Mouse (Mus musculus) myocyte (in vitro differentiated cells): Measurements from ENCODE around the gene Plcb1. TPM values are rescaled to one million over a fixed set of nuclear protein-coding genes. Genes with fewer than 3 reads are reported as not detected.

ENCODE experiments used
- H3K27me3 ChIP-seq: one replicate; pipeline ENCODE4 v1.6.1; 2011; ENCODE audit not compliant: control insufficient read depth, insufficient read depth, insufficient read length
- H3K36me3 ChIP-seq: one replicate; pipeline ENCODE4 v1.6.1; 2011; ENCODE audit not compliant: control insufficient read depth, insufficient read depth
- H3K4me2 ChIP-seq: one replicate; pipeline ENCODE4 v1.6.1; 2011; ENCODE audit warnings: low read depth, control low read depth
- H3K4me3 ChIP-seq: one replicate; pipeline ENCODE4 v1.5.1; 2011; ENCODE audit warnings: mild to moderate bottlenecking, control low read depth, moderate library complexity
- H3K79me2 ChIP-seq: one replicate; pipeline ENCODE4 v1.6.1; 2011; ENCODE audit not compliant: control insufficient read depth, insufficient read depth
- H3ac ChIP-seq: one replicate; pipeline ENCODE4 v1.6.1; 2011; ENCODE audit not compliant: control insufficient read depth, insufficient read length
- CEBPB ChIP-seq: IDR thresholded peaks from 2 replicates; pipeline ENCODE4 v1.6.1; 2011; ENCODE audit warnings: mild to moderate bottlenecking, moderate library complexity; ENCODE audit not compliant: poor library complexity, insufficient read depth, severe bottlenecking
- E2F4 ChIP-seq: IDR thresholded peaks from one replicate; pipeline ENCODE4 v1.6.1; 2011; ENCODE audit warnings: mild to moderate bottlenecking, control low read depth, moderate library complexity; ENCODE audit not compliant: insufficient read depth
- MAX ChIP-seq: IDR thresholded peaks from one replicate; pipeline ENCODE4 v1.6.1; 2011; ENCODE audit warnings: low read depth, mild to moderate bottlenecking, control low read depth
- MYOD1 ChIP-seq, 3 experiments: IDR thresholded peaks; one replicate each; pipeline ENCODE4 v1.6.1; 2011; ENCODE audit warnings: control low read depth in 2 of 3, low read depth in 2 of 3, mild to moderate bottlenecking in 2 of 3, moderate library complexity in 1 of 3; ENCODE audit not compliant: insufficient read length in 2 of 3, control insufficient read depth in 1 of 3
- MYOG ChIP-seq, 3 experiments: IDR thresholded peaks; one replicate each; pipeline ENCODE4 v1.6.1; 2011; ENCODE audit warnings: control low read depth in 2 of 3, low read depth in 2 of 3, mild to moderate bottlenecking in 2 of 3; ENCODE audit not compliant: insufficient read length in 2 of 3, control insufficient read depth in 1 of 3, insufficient read depth in 1 of 3
- POLR2A ChIP-seq: IDR thresholded peaks from one replicate; pipeline ENCODE4 v1.6.1; 2011; ENCODE audit warnings: low read depth, mild to moderate bottlenecking, control low read depth, moderate library complexity; ENCODE audit not compliant: insufficient read length
- POLR2AphosphoS2 ChIP-seq: IDR thresholded peaks from one replicate; pipeline ENCODE4 v1.6.1; 2011; ENCODE audit warnings: low read depth, control low read depth; ENCODE audit not compliant: insufficient read length
- REST ChIP-seq: IDR thresholded peaks from one replicate; pipeline ENCODE4 v1.6.1; 2011; ENCODE audit warnings: mild to moderate bottlenecking, control low read depth, moderate library complexity; ENCODE audit not compliant: insufficient read depth, insufficient read length
- SRF ChIP-seq: IDR thresholded peaks from one replicate; pipeline ENCODE4 v1.6.1; 2011; ENCODE audit warnings: low read depth; ENCODE audit not compliant: control insufficient read depth, insufficient read length
- TCF12 ChIP-seq: IDR thresholded peaks from one replicate; pipeline ENCODE4 v1.6.1; 2011; ENCODE audit warnings: mild to moderate bottlenecking, control low read depth; ENCODE audit not compliant: poor library complexity, insufficient read depth, severe bottlenecking
- TCF3 ChIP-seq: IDR thresholded peaks from one replicate; pipeline ENCODE4 v1.6.1; 2011; ENCODE audit warnings: low read depth, control low read depth; ENCODE audit not compliant: insufficient read length
- USF1 ChIP-seq: IDR thresholded peaks from one replicate; pipeline ENCODE4 v1.6.1; 2011; ENCODE audit warnings: low read depth, mild to moderate bottlenecking, control low read depth, moderate library complexity
- polyA plus RNA-seq: library from polyadenylated mRNA; unstranded; fragments of >200 nt; fragmentation: generic; extraction: Trizol; gene quantifications from one replicate; pipeline ENCODE4 v1.2.1, GENCODE M21; 2012; ENCODE audit warnings: missing spikeins

Gene Plcb1
- polyA plus RNA-seq, 1 experiment: 0.76 TPM

DNA sequence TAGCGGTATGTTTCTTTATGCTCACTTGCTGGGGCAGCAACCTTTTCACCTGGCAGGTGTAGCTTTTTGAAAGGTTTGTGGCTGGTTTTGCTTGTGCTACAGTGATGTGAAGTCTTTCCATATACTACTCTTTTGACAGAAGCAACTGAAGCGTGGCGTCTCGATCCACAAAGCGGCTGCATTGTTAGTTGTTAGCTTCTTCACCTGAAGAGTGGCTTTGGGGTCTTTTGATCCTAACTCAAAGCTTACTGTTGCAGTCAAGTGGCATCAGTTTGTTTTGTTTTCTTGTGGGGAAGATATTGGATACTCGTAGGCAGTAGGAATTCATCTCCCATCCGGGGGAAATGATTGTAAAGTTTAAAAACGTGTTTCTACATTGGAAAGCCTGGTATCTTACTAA, 160.5 kb downstream of the Plcb1 start:
- peak overlapping the region; percentile 61 for H3K4me2 ChIP-seq
- no peaks in the 10 kb centered on the region for H3K79me2 ChIP-seq
- H3K36me3 ChIP-seq: no peaks in the 10 kb centered on the region
- H3K4me3 ChIP-seq: no peak overlapping the region
- TF ChIP-seq POLR2A (no peak), MYOG (IDR thresholded peaks at IDR 0.05; ENCODE audit: control insufficient read depth in 1 of 3, insufficient read depth in 1 of 3, insufficient read length in 2 of 3, low read depth in 2 of 3) (no peak), E2F4 (no peak), CEBPB (no peak), TCF3 (no peak), MYOD1 (IDR thresholded peaks at IDR 0.05; ENCODE audit: control insufficient read depth in 1 of 3, insufficient read length in 2 of 3, low read depth in 2 of 3) (no peak), SRF (no peak), POLR2AphosphoS2 (no peak), MAX (no peak), REST (no peak), USF1 (no peak), TCF12 (no peak)
- H3ac ChIP-seq: no peak overlapping the region
- H3K27me3 ChIP-seq: no peaks in the 10 kb centered on the region

DNA sequence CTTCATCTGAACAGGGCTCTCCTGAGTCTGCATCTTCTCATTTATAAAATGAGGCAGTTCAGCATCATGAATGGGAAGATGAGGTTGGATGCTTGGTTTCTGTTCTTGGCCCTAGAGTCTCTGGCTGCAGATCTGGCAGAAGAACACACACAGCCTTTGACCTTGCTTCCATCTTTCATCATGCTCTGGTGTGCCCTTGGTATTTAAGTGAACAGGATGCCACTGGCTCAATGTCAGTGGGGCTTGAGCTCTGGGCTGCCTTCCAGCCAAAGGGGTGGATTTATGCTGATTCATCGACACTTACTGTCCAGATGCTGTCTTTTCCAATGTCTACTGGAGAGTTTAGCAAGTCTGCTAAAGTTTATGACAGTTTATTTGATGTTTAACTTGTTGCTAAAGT, 161.0 kb downstream of the Plcb1 start:
- no peak overlapping the region for H3K4me3 ChIP-seq
- no peak overlapping the region for H3ac ChIP-seq
- peak; percentile 97 for TF ChIP-seq CEBPB
- no peak for TF ChIP-seq TCF3
- no peaks in the 10 kb centered on the region for H3K27me3 ChIP-seq
- no peaks in the 10 kb centered on the region for H3K36me3 ChIP-seq
- no peaks in the 10 kb centered on the region for H3K79me2 ChIP-seq
- peak overlapping the region; percentile 61 for H3K4me2 ChIP-seq

DNA sequence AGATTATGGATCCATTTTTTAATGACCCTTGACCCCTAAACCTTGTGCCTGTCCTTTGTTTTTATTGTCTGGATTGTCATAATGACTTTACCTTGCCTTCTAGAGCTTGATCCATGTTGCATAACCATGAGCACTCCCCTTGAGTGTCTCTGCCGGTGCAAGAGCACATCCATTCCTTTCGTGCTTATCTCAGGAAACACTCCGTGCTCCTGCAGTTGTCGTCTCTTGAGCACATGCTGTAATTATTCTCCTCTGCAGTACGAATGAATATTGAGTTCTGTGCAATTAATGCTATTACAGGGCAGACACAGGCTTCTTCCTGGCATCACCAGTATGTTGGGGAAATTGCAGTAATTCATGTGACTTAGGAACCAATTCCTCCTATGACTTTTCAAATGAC, 166.2 kb downstream of the Plcb1 start:
- no peak overlapping the region for H3K4me3 ChIP-seq
- no peaks in the 10 kb centered on the region for H3K79me2 ChIP-seq
- H3ac ChIP-seq: no peak overlapping the region
- no peak overlapping the region for H3K4me2 ChIP-seq
- no peaks in the 10 kb centered on the region for H3K36me3 ChIP-seq
- no peak for TF ChIP-seq USF1
- TF ChIP-seq TCF3: no peak
- TF ChIP-seq REST: no peak
- TF ChIP-seq POLR2AphosphoS2: no peak
- TF ChIP-seq E2F4: no peak
- no peak for TF ChIP-seq POLR2A
- no peak for TF ChIP-seq MYOD1 (IDR thresholded peaks at IDR 0.05; ENCODE audit: control insufficient read depth in 1 of 3, insufficient read length in 2 of 3, low read depth in 2 of 3)
- no peak for TF ChIP-seq SRF
- no peak for TF ChIP-seq TCF12
- TF ChIP-seq MAX: no peak
- no peak for TF ChIP-seq CEBPB
- no peak for TF ChIP-seq MYOG (IDR thresholded peaks at IDR 0.05; ENCODE audit: control insufficient read depth in 1 of 3, insufficient read depth in 1 of 3, insufficient read length in 2 of 3, low read depth in 2 of 3)
- H3K27me3 ChIP-seq: no peaks in the 10 kb centered on the region

DNA sequence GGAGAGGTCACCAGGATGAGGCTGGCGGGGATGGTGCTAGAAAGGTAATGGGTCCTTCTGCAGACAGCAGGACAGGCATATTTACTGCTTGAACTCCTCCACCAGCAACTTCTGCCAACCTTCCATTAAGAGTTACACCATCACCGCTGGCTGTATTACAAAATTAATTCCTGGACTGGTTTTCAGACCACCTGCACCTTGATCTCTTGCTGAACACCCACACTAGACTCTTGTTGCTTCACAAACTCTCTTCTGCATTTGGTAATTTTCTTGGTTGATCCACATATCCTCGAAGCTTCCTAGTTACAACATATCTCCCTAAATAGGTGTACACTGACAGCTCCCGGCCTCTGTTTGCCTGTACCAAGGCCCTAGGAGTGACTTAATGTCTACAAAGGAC, 170.6 kb downstream of the Plcb1 start:
- Histone ChIP-seq H3K4me2 (no peak overlapping the region), H3K79me2 (no peaks in the 10 kb centered on the region), H3K4me3 (no peak overlapping the region), H3ac (no peak overlapping the region), H3K27me3 (no peaks in the 10 kb centered on the region), H3K36me3 (no peaks in the 10 kb centered on the region)
- no peak for TF ChIP-seq E2F4
- no peak for TF ChIP-seq REST
- TF ChIP-seq MYOD1 (IDR thresholded peaks at IDR 0.05; ENCODE audit: control insufficient read depth in 1 of 3, insufficient read length in 2 of 3, low read depth in 2 of 3): no peak
- no peak for TF ChIP-seq POLR2A
- TF ChIP-seq CEBPB: no peak
- no peak for TF ChIP-seq USF1
- TF ChIP-seq POLR2AphosphoS2: no peak
- no peak for TF ChIP-seq TCF3
- TF ChIP-seq MYOG (IDR thresholded peaks at IDR 0.05; ENCODE audit: control insufficient read depth in 1 of 3, insufficient read depth in 1 of 3, insufficient read length in 2 of 3, low read depth in 2 of 3): no peak
- no peak for TF ChIP-seq TCF12
- no peak for TF ChIP-seq MAX
- no peak for TF ChIP-seq SRF

DNA sequence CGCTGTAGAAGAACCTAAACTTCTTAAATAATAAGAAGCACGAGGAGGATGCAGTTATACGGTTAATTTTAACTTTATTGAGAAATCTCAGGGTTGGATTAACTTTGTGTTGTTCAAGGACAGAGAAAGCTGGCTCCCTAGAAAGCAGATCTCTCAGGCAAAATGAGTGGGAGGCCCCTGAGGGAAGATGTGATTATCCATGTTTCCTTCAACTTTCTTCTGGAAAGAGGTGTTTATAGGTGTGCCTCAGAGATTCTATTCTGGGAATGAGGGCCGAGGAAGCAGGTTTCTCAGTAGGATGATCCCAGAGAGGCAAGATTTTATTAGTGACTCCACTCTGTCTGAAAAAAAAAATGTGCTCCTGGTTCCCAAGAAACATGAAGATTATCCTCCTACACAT, 180.3 kb downstream of the Plcb1 start:
- Histone ChIP-seq H3K4me2 (no peak overlapping the region), H3K27me3 (no peaks in the 10 kb centered on the region), H3K79me2 (no peaks in the 10 kb centered on the region), H3ac (no peak overlapping the region), H3K36me3 (no peaks in the 10 kb centered on the region), H3K4me3 (no peak overlapping the region)
- TF ChIP-seq CEBPB (no peak), POLR2AphosphoS2 (no peak)
